Mouse (Mus musculus) E14TG2a.4 (cell line): ENCODE data around the gene Prkcb.

ENCODE experiments used
- H3K27me3 ChIP-seq: 2 replicates; pipeline ENCODE4 v1.6.1; 2014; ENCODE audit warnings: low read length, control low read depth; ENCODE audit not compliant: insufficient read depth
- H3K36me3 ChIP-seq: 2 replicates; pipeline ENCODE4 v1.6.1; 2014; ENCODE audit warnings: low read length, control low read depth; ENCODE audit not compliant: insufficient read depth
- H3K4me1 ChIP-seq: replicated peaks from 2 replicates; pipeline ENCODE4 v1.6.1; 2014; ENCODE audit warnings: low read depth, low read length, control low read depth
- H3K4me3 ChIP-seq: replicated peaks from 2 replicates; pipeline ENCODE4 v1.5.1; 2014; ENCODE audit warnings: mild to moderate bottlenecking, low read length
- H3K9me3 ChIP-seq: 2 replicates; pipeline ENCODE4 v1.6.1; 2014; ENCODE audit warnings: low read length, control low read depth
- CTCF ChIP-seq: conservative IDR thresholded peaks from 2 replicates; pipeline ENCODE4 v1.5.1; 2014; ENCODE audit warnings: low read length
- NANOG ChIP-seq: IDR thresholded peaks from 2 replicates; pipeline ENCODE4 v1.6.1; 2014; ENCODE audit warnings: borderline replicate concordance, low read length, mixed read lengths
- POU5F1 ChIP-seq: IDR thresholded peaks from 2 replicates; pipeline ENCODE4 v1.6.1; 2014; ENCODE audit warnings: low read length, borderline replicate concordance

Prkcb gene

DNA sequence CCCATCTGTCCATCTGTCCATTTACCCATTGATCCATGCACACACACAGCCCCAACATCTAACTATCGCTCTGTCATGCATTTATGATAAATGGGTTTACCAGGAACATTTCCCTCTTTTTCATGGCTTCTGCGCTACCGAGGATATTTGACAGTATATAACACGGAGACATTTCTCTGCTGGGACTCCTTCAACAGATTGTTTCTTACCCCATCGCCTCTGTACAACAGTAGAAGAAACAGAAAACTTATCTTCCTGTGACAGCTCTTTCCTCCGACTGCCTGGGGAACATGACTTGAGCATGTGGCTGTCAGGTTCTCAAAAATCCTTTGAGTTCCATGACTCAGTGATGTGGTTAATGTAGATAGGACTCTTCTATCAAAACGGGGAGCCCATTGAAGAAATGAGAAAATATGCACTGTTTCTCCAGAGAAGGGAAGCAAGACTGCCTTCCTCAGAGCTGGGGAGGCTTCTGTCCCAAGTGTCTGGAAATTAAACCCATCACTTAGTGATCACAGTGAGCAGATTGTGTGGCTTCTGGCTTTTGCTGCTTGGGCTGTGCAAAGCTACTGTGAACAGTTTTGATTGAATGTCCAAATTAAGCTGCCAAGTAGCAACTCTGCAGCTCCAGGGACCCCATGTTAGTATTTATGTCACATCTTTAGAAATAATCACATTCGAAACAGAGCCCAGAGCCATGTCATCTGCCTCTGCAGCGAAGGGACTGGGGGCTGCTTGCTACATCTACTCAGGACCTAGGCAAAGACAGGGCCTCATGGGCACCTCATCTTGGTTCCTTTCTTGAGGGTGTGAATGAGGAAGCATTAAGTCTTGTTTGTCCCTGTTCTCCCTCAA is 211.4 kb downstream of the Prkcb start:
- Histone ChIP-seq H3K4me1 (peaks cover 13% of the 10 kb centered on the region), H3K27me3 (peaks cover 4% of the 10 kb centered on the region; the same call in 1 of the 2 replicates), H3K9me3 (no peaks in the 10 kb centered on the region), H3K4me3 (no peak overlapping the region), H3K36me3 (no peaks in the 10 kb centered on the region)
- TF ChIP-seq NANOG (no peak), CTCF (no peak), POU5F1 (no peak)

DNA sequence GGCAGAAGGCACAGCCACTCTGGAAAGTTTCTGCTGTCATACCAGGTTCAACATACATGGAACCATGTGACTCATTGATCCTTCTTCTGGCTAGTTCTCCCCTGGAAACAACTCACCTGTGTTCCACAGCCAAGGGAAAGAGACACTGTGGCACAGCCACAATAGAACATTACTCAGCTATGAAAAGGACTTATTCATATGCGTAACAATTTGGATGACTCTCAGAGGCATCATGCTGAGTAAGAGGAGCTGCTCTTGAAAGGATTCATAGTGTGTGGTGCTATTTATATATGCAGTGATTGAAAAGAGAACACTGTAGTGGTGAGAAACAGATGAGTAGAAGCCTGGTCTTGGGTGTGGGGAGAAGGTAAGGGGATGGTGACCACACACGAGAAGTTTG is 217.9 kb downstream of the Prkcb start:
- no peaks in the 10 kb centered on the region for H3K27me3 ChIP-seq
- H3K36me3 ChIP-seq = no peaks in the 10 kb centered on the region
- H3K9me3 ChIP-seq = no peaks in the 10 kb centered on the region
- H3K4me1 ChIP-seq = peaks cover 13% of the 10 kb centered on the region
- TF ChIP-seq POU5F1 = peak; percentile 87
- TF ChIP-seq CTCF = no peak
- peak; percentile 92 for TF ChIP-seq NANOG
- no peak overlapping the region for H3K4me3 ChIP-seq

DNA sequence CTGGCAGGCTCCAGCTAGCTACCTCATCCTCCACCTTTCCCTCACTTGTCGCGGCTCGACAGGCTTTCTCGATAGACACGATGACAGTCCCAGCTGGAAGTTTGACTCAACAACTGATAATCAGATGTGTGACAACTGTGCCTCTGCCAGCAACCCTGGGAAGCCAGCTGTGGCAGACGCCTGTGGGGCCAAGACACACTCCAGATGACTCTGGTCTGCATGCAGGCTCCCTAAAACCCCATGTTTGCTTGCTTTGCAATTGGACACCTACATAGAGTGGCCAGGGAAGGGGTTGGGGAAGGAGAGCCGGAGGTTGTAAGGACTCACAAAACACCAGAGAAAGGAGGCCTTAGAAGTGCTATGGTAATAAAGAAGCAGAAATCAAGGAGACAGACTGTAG is 221.4 kb downstream of the Prkcb start:
- no peaks in the 10 kb centered on the region for H3K36me3 ChIP-seq
- H3K27me3 ChIP-seq = peaks cover 8% of the 10 kb centered on the region; the same call in 1 of the 2 replicates
- H3K4me3 ChIP-seq = no peak overlapping the region
- TF ChIP-seq CTCF = no peak
- no peak for TF ChIP-seq POU5F1
- TF ChIP-seq NANOG = no peak
- H3K4me1 ChIP-seq = peaks cover 16% of the 10 kb centered on the region
- no peaks in the 10 kb centered on the region for H3K9me3 ChIP-seq

DNA sequence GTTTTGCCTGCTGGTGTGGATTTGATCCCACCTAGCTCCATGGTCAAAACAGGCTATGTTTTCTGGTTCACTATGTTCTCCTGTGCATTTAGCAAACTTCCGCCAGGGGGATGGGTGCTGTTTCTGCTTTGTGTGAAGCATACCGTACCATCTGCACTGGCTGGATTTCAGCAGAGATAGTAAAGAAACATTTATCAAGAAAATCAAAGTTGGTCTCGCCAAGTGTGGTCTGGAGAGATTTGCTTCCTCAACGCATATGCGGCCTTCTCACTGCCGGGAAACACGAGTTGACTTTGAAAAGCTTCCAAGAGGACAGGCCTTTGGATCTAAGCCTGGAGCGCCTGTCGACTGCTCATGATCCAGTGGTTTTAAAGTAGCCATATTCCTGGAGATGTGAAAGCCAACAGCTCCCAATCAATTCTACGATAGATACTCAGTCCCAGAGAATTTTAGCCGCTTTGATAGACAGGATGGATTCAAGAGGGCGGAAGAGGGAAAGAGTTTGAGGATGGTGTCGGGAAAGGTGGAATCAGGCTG is 223.9 kb downstream of the Prkcb start:
- H3K27me3 ChIP-seq = peaks cover 8% of the 10 kb centered on the region; the same call in 1 of the 2 replicates
- TF ChIP-seq NANOG (no peak), POU5F1 (no peak), CTCF (0 out of 2 replicates have a peak, but pooled peaks have one; percentile 7)
- H3K36me3 ChIP-seq = no peaks in the 10 kb centered on the region
- no peaks in the 10 kb centered on the region for H3K9me3 ChIP-seq
- no peak overlapping the region for H3K4me3 ChIP-seq
- H3K4me1 ChIP-seq = peaks cover 3% of the 10 kb centered on the region; the same call in 1 of the 2 replicates

DNA sequence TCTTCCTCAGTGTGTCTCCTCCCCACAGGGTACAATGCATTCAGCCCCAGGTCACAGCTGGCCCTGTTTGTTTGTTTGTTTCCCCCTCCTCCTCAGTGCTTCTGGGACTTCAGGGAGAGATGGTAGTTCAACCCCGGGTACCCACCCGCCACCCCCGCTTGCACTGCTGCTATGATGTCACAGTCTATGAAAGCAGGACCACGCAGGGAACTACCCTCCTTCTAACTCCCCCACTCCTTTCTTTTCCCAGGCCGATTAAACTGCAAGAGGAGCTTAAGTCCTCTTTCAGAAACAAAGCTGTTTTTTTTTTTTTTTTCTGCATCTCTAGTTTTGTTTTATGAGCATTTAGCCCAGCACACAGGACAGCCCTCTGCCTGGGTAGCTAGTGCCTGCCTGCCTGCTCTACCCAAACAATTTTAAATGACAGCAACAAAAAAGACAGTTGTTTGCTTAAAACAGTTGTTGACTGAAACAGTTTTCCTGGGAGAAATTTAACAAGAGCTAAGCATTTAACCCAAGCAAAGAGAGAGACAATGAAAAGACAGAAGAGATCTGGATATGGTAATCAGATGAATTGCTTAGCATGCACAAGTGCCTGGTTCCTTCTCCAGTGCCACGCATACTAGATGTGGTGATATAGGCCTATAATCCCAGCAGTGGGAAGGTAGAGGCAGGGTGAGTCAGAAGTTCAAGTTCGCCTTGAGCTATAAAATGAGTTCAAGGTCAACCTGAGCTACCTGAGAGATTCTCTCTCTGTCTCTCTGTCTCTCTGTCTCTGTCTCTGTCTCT is 232.5 kb downstream of the Prkcb start:
- Histone ChIP-seq H3K4me3 (no peak overlapping the region), H3K9me3 (no peaks in the 10 kb centered on the region), H3K27me3 (no peaks in the 10 kb centered on the region; the same call in 1 of the 2 replicates), H3K36me3 (no peaks in the 10 kb centered on the region), H3K4me1 (no peaks in the 10 kb centered on the region)
- no peak for TF ChIP-seq CTCF
- no peak for TF ChIP-seq NANOG
- TF ChIP-seq POU5F1 = no peak

DNA sequence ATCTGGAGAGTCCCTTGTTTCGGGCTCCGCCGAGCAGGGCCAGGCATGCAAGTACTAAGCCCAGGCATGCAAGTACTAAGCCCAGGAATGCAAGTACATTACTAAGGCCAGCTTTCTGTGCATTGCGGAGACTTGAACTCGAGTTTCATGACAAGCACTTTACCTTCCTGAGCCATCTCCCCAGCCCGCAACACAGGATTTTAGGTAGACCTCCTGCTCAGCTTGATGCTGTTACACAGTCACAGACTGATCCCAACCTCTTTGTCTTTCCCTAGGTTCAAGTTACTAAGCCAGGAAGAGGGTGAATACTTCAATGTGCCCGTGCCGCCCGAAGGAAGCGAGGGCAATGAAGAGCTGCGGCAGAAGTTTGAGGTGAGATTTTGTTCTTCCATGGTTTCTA is 239.7 kb downstream of the Prkcb start:
- Histone ChIP-seq H3K9me3 (no peaks in the 10 kb centered on the region), H3K36me3 (no peaks in the 10 kb centered on the region), H3K4me3 (no peak overlapping the region), H3K4me1 (0 out of 2 replicates have a peak, but pooled peaks cover 3% of the 10 kb centered on the region), H3K27me3 (0 out of 2 replicates have a peak, but pooled peaks cover 4% of the 10 kb centered on the region)
- TF ChIP-seq CTCF (no peak), NANOG (no peak), POU5F1 (no peak)

DNA sequence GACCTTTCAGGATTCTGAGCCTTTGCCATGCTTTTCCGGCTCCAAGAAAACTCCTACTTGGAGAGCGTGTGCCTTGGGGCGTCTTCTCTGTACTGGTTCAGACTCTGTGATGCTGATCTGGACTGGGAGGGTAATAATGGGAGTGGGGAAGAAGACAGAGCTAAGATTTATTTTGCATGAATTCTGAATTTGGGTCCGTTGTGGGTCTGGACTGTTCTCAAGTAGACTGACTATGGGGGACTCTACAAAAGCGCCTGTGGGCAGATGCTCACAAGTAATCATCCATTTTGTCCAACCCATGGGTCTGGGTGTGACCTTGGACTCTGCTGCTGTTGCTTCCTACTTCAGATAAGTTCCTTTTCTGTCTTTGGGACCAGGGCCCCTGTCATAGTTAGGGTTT is 240.1 kb downstream of the Prkcb start:
- TF ChIP-seq NANOG (no peak), CTCF (no peak), POU5F1 (no peak)
- Histone ChIP-seq H3K36me3 (no peaks in the 10 kb centered on the region), H3K4me3 (no peak overlapping the region), H3K27me3 (0 out of 2 replicates have a peak, but pooled peaks cover 4% of the 10 kb centered on the region), H3K4me1 (0 out of 2 replicates have a peak, but pooled peaks cover 3% of the 10 kb centered on the region), H3K9me3 (no peaks in the 10 kb centered on the region)

DNA sequence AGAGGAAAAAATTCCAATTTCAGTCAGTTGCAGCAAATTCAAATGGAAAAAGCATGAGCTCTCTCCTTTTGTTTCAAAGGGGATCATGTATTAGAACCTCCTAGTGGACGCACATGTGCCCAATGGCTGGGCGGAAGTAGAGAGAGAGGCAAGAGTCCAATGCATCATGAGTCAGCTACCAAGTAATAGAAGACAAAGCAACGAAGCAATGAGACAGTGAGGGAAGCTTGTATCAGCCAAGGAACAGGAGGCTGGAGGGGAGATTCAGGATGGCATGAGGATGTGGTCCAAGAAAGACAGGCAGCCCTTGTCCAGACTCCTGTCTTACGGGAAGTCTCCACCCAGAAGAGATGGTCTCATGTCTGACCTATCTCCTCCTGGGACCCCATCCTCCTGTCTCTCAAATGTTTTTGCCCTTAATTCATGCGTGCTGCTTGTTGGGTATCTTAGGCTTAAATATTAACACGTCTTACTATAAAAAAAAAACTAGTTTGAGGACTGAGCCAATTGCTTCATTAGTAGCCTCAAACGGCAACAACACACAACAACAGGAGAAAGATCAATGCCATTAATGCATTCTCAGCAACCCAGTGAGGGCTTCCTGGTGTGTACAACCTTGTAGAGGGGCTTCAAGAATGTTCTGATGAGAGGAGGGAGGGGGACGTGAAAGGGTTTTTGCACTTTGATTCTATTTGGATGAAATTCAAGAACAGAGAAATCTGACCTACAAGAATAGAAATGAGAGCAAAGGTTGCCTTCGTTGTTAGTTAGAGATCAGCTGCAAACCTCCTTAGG is 245.2 kb downstream of the Prkcb start:
- Histone ChIP-seq H3K4me3 (no peak overlapping the region), H3K36me3 (no peaks in the 10 kb centered on the region), H3K4me1 (no peaks in the 10 kb centered on the region), H3K9me3 (no peaks in the 10 kb centered on the region), H3K27me3 (no peaks in the 10 kb centered on the region)
- TF ChIP-seq NANOG (no peak), POU5F1 (no peak), CTCF (no peak)
